Mouse (Mus musculus) heart, postnatal 0 days (tissue): Measurements from ENCODE around the gene Gm11077. TPM values are rescaled to one million over a fixed set of nuclear protein-coding genes. Genes with fewer than 3 reads are reported as not detected.

Experiments
- ATAC-seq: fragments of 200-750 bp; cut with Nextera tagmentation; 2 replicates; pipeline ENCODE4 v1.8.0; 2017; ENCODE audit warnings: low read depth, moderate number of reproducible peaks, moderate library complexity; ENCODE audit not compliant: insufficient read depth
- DNase-seq: peaks from one replicate; pipeline ENCODE4 v3.0.0-alpha.2; 2016; ENCODE audit warnings: low spot score
- H3K27ac ChIP-seq: fragments of 300-500 bp; sonication (generic); 2 replicates; pipeline ENCODE4 v1.5.1; 2014; ENCODE audit warnings: low read depth, mild to moderate bottlenecking
- H3K27me3 ChIP-seq: fragments of 300-500 bp; sonication (generic); 2 replicates; pipeline ENCODE4 v1.6.1; 2014; ENCODE audit warnings: low read length, mixed read lengths; ENCODE audit not compliant: control insufficient read depth, insufficient read depth
- H3K36me3 ChIP-seq: fragments of 300-500 bp; sonication (generic); replicated peaks from 2 replicates; pipeline ENCODE4 v1.6.1; 2014; ENCODE audit warnings: low read length, mixed read lengths; ENCODE audit not compliant: control insufficient read depth, insufficient read depth
- H3K4me1 ChIP-seq: fragments of 300-500 bp; sonication (generic); 2 replicates; pipeline ENCODE4 v1.6.1; 2014; ENCODE audit warnings: antibody characterized with exemption; ENCODE audit not compliant: control insufficient read depth, insufficient read depth
- H3K4me2 ChIP-seq: fragments of 300-500 bp; sonication (generic); 2 replicates; pipeline ENCODE4 v1.6.1; 2014; ENCODE audit warnings: low read depth, mild to moderate bottlenecking, low read length, moderate library complexity
- H3K4me3 ChIP-seq: fragments of 300-500 bp; sonication (generic); 2 replicates; pipeline ENCODE4 v1.5.1; 2014; ENCODE audit warnings: low read depth, low read length
- H3K9ac ChIP-seq: fragments of 300-500 bp; sonication (generic); replicated peaks from 2 replicates; pipeline ENCODE4 v1.6.1; 2014; ENCODE audit warnings: low read depth, low read length, mixed read lengths
- H3K9me3 ChIP-seq: fragments of 300-500 bp; sonication (generic); replicated peaks from 2 replicates; pipeline ENCODE4 v1.6.1; 2016; ENCODE audit warnings: low read length; ENCODE audit not compliant: control insufficient read depth
- CTCF ChIP-seq: IDR thresholded peaks from 2 replicates; pipeline ENCODE4 v1.5.1; 2016; ENCODE audit warnings: antibody characterized with exemption, control low read depth, low read depth
- EP300 ChIP-seq: IDR thresholded peaks from 2 replicates; pipeline ENCODE4 v1.6.1; 2016; ENCODE audit warnings: antibody characterized with exemption, low read depth
- WGBS: fragments of 180-500 bp; shearing (Covaris S2); extraction: QIAGEN DNeasy Blood & Tissue Kit; methylation state at CpG from one replicate; pipeline ENCODE4 v1.1.7; 2014; 5-methylcytosine and 5-hydroxymethylcytosine counted together
- polyA plus RNA-seq: library from polyadenylated mRNA; unstranded; fragments of >200 nt; fragmentation: Nextera tagmentation; extraction: Ambion mirVana; gene quantifications from 2 replicates; pipeline ENCODE4 v1.2.1, GENCODE M21; 2015
- total RNA-seq: library from RNA; depleted of rRNA; stranded (reverse); fragments of >200 nt; gene quantifications from 2 replicates; pipeline ENCODE4 v1.2.3, GENCODE M21; 2014; ENCODE audit warnings: low replicate concordance

The Gm11077 gene
- total and polyA plus RNA-seq, 2 experiments from 2014 or later: not detected

DNA sequence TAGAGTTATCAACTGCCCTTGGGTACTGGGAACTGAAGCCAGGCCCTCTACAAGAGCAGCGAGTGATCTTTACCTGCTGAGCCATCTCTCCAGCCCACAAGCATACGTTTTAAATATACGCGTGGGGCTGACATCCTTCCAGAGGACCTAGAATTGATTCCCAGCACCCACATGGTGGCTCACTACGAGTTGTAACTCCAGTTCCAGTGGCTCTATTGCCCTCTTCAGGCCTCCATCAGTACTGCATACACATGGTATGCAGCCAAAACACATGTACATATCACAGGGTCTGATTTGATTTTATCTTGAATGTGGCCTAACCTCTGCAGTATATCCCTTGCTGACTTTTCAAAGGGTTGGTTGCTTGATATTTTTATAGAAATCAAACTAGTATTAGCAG, 23.0 kb upstream of the Gm11077 start:
- Histone ChIP-seq H3K4me1 (no peaks in the 10 kb centered on the region), H3K9ac (no peak overlapping the region), H3K36me3 (no peaks in the 10 kb centered on the region), H3K4me2 (no peak overlapping the region), H3K9me3 (0 out of 2 replicates have a peak, but pooled peaks cover 6% of the 10 kb centered on the region), H3K27me3 (no peaks in the 10 kb centered on the region), H3K4me3 (no peak overlapping the region), H3K27ac (no peak overlapping the region)
- 95% methylated on average over 5 of the region's 5 CpGs for WGBS
- no peak for ATAC-seq
- TF ChIP-seq CTCF: no peak
- no peak for TF ChIP-seq EP300
- no peak for DNase-seq

DNA sequence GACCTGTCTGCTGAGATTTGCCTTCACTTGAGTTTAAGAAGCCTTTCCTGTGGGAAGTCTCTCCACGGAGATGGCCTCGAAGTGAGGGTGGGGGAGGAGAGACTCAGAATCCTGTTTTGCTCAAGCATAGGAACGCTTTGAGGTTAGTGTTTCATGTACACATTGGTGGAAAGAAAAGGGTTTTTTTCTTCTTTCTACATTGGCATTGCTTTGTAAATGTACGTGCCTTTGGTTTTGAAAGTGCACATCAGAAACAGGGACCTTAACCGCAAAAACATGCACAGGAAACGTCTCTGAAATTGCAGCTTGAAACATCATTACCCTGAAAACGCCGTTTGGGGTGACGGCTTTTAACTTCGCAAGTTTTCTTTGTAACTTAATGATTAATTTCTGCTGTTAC, 21.0 kb upstream of the Gm11077 start:
- TF ChIP-seq CTCF (no peak), EP300 (no peak)
- 0 out of 2 replicates have a peak, but pooled peaks cover 6% of the 10 kb centered on the region for H3K9me3 ChIP-seq
- DNase-seq (no peak), ATAC-seq (no peak)
- no peak overlapping the region for H3K4me2 ChIP-seq
- no peaks in the 10 kb centered on the region for H3K36me3 ChIP-seq
- H3K4me1 ChIP-seq: no peaks in the 10 kb centered on the region
- 73% methylated on average over 10 of the region's 10 CpGs for WGBS
- no peak overlapping the region for H3K4me3 ChIP-seq
- H3K27me3 ChIP-seq: no peaks in the 10 kb centered on the region
- no peak overlapping the region; the same call in 1 of the 2 replicates for H3K27ac ChIP-seq
- no peak overlapping the region for H3K9ac ChIP-seq

DNA sequence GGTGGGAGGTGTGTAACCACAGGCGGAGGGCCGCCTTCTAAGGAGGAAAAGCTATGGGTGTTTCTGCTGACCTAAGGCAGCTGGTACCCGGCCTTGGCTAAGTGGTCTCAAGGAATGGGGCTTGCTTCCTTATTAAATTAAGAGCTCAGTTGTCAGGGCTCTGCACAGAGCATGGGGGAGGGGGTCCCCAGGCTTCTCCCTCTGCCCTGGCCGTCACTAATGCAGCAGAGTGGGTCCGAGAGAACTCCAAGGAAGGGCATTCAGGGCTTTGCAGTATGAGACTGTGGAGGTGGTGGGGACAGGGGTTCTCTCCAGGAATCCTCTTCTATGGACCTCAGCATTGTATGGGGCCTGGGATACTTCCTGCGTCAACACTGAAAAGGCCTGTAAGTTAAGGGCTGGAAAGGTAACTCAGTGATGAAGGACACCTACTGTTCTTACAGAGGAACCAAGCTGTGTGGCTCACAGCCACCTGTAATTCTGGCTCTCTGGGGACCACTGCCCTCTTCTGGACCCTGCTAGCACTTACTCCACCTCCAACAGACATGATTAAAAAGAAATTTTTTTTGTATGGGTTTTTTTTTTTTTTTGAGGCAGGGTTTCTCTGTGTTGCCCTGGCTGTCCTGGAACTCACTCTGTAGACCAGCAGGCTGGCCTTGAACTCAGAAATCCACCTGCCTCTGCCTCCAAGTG, 19.5 kb upstream of the Gm11077 start:
- Histone ChIP-seq H3K27me3 (no peaks in the 10 kb centered on the region), H3K27ac (no peak overlapping the region), H3K36me3 (no peaks in the 10 kb centered on the region), H3K4me2 (no peak overlapping the region), H3K9ac (no peak overlapping the region), H3K9me3 (0 out of 2 replicates have a peak, but pooled peaks cover 6% of the 10 kb centered on the region), H3K4me1 (no peaks in the 10 kb centered on the region), H3K4me3 (no peak overlapping the region)
- WGBS: 83% methylated on average over 6 of the region's 6 CpGs
- DNase-seq (no peak), ATAC-seq (no peak)
- TF ChIP-seq EP300 (no peak), CTCF (peak; percentile 41)

DNA sequence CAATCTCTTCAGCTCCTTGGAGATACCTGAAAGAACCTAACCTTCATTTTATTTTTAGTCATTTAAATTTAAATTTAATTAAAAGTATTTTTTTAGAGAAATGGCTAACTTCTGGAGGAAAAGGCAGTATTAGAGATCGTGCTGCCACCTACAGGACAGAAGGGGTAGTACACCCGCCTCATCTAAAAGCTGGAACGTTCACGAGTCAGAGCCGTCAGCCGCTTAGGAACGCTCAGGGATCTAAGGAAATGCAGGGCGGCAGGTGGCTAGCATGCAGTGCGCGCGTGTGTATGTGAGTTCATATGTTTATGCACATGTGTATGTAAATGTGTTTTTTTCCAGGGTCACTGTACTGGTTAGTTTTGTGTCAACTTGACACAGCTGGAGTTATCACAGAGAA, 16.3 kb upstream of the Gm11077 start:
- no peak overlapping the region for H3K27ac ChIP-seq
- TF ChIP-seq CTCF: peak; percentile 75
- no peak for TF ChIP-seq EP300
- WGBS: 6% methylated on average over 11 of the region's 11 CpGs
- ATAC-seq (no peak), DNase-seq (peak; percentile 65)
- no peak overlapping the region for H3K4me3 ChIP-seq
- no peaks in the 10 kb centered on the region for H3K4me1 ChIP-seq
- H3K4me2 ChIP-seq: no peak overlapping the region
- no peaks in the 10 kb centered on the region for H3K9me3 ChIP-seq
- H3K36me3 ChIP-seq: no peaks in the 10 kb centered on the region
- no peak overlapping the region for H3K9ac ChIP-seq
- no peaks in the 10 kb centered on the region for H3K27me3 ChIP-seq

DNA sequence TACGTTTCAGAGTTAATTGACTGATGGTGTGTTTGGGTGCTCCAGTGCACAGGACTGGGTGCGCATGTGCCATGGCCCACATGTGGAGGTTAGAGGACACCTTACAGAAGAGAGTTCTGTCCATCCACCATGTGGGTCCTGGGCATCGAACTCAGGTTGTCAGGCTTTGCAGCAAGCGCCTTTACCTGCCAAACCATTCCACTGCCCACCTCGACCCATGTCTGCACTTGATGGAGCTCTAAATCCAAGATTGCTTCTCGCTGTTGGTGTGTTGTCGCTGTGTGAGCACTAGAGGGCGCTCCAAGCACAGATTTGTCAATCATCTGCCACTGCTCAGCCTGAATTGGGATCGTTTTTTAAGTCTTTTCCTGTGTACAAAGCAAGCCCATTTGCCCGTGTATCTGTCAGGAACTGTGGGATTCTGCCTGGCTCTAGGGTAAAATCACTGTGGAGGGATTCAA, 14.1 kb upstream of the Gm11077 start:
- Histone ChIP-seq H3K9ac (no peak overlapping the region), H3K27ac (no peak overlapping the region), H3K4me2 (no peak overlapping the region), H3K9me3 (no peaks in the 10 kb centered on the region), H3K27me3 (no peaks in the 10 kb centered on the region), H3K4me1 (no peaks in the 10 kb centered on the region), H3K36me3 (no peaks in the 10 kb centered on the region), H3K4me3 (no peak overlapping the region)
- peak; percentile 41 for ATAC-seq
- 16% methylated on average over 10 of the region's 10 CpGs for WGBS
- DNase-seq: peak; percentile 58
- TF ChIP-seq CTCF (peak; percentile 94), EP300 (no peak)

DNA sequence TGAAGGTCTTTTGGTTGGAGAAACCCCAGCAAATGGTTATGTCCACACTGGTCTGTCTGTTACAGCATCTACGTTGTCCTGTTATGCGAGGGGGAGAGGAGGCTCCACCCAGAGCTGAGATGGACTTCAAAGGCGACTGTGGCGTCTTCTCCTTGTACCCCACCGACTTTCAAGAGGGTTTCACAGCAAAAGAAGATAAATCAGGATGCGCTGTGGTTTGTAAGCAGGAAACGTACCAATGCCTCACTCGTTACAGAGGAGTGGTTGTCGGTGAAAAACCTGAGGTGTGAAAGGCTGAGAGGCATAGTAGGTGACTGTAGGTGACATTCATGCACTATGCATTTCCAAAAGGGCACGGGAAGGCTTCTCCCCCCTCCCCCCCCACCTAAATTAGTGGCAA, 7.0 kb upstream of the Gm11077 start:
- H3K9ac ChIP-seq: no peak overlapping the region
- no peak for ATAC-seq
- 66% methylated on average over 10 of the region's 10 CpGs for WGBS

More for the DNA sequence above, 7.0 kb upstream of the Gm11077 start:
- Histone ChIP-seq H3K9me3 (no peaks in the 10 kb centered on the region), H3K27ac (no peak overlapping the region), H3K36me3 (no peaks in the 10 kb centered on the region), H3K4me3 (no peak overlapping the region), H3K4me1 (no peaks in the 10 kb centered on the region), H3K4me2 (no peak overlapping the region), H3K27me3 (no peaks in the 10 kb centered on the region)
- TF ChIP-seq CTCF (no peak), EP300 (no peak)
- DNase-seq: no peak
